Mouse (Mus musculus): ENCODE measurements around the gene Jade1. TPM values are rescaled to one million over a fixed set of nuclear protein-coding genes. Genes with fewer than 3 reads are reported as not detected.

Gene Jade1
- 50.1 and 56.5 TPM in 2 replicates for total RNA-seq (2021)
- long read RNA-seq, full-length matches to known transcripts: 47 of 69 reads
- long read RNA-seq, partial matches to known transcripts: 14 of 69 reads
- long read RNA-seq, other reads (novel, unspliced or antisense): 8 of 69 reads

DNA sequence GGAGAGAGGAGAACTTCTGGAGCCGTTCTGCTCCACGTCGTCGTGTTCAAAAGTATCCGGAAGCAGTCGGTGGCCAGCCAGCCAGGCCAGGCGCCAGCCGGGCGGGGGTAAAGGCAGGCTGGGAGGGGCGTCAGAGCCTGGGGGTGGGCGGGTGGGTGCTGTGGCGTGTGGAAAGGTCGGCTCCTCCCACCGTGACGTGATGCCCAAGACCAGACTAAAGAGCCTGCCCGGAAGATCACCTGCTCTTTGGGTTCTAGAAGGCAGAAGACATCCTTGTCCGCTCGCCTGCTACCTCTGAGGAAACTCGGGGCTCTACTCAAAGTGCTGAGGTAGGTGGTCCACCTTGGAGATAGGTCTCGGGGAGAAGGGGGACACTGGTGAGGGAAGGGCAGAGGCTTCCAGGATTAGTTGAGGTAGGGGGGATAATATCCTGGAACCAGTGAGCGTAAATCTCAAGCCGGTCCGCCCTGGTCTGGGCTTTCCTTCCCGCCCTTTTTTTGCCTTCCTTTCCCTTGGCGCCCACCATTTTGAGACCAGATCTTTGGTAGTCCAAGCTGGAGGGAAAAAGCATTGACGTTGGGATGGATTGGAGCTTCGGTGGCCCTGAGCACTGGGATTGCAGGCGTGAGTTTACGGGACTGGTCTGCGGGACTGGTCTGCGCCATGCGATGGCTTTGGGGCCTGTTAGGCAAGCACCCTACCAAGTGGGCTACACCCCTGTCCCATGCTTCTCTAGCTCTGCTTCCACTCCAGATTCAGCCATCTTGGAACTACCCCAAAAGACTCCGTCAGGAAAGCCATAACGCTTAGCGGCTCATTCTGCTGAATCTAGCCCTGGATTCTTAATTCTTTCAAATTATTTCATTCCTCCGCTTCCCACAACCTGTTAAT, at the start of gene Jade1:
Jade1 (plus strand) TSS at position 241 of the 891 bp plus-strand sequence.
- DNase-seq: no peak

DNA sequence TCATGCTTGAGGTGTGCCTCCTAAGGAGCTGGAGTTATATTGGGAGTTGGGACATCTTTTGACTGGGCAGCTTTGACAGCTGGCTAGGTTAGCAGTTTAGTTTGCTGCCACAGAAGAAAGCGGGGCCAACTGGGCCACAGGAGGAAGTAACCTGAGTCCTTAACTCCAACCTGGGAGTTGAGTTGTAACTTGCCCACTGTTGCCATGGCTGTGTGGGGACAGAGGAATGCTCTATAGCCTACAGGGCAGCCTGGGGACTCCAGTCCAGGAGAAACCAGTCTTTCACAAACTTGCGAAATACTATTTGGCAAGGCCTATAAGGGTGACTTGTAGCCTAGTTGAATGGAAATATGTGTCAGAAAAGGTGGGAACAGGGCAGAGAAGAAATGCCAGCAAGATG, 46.1 kb upstream of the Jade1 start:
- peak; percentile 14 for DNase-seq

DNA sequence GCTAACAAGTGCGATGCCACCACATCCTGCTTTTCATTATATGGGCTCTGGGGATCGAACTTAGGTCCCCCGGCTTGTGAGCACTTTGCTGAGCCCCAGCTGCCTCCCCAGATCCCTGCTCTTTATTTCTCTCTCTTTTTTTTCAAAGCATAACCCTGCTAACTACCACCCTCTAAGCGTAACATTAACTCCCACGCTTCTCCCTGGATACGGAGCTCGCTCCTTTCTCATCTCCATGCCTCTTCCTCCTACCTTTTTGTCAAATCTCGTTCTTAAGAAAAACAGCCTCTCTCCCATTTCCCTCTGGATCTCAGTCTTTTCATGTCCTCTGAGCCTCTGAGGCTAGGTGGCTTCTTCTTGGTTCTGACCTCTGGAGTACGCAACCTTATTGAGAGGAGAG, 45.3 kb upstream of the Jade1 start:
- no peak for DNase-seq

GRCm38 (mm10) chr3:41510750-41511149, 44.8 kb upstream of the Jade1 start:
- no peak for DNase-seq

GRCm38 (mm10) chr3:41514003-41514402, 41.5 kb upstream of the Jade1 start:
- DNase-seq: no peak

DNA sequence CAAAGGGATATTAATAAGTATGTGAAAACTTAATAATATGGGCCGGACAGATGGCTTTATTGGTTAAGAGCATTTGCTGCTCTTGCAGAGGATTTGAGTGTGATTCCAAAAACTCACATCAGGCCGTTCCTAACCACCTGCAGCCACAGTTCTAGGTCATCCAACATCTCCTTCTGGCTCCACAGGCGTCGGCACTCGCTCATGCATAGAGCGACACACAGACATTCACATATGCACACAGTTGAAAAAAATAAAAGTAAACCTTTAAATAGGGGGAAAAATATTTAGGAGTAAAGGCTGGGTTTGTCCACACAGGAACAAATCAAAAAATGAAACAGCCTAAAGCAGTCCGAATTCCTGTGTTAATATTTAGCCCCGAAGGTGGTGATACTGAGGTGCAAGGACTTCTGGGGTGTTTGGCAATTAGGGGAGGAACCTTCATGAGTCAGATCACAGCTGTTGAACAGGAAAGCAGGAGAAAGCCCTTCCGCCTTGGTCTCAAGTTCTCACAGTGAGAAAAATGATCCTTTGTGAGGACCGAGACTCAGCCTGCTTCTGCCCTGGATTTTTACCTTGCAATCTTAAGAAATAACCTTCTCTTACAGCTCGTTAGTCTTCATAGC, 40.7 kb upstream of the Jade1 start:
- DNase-seq: no peak

DNA sequence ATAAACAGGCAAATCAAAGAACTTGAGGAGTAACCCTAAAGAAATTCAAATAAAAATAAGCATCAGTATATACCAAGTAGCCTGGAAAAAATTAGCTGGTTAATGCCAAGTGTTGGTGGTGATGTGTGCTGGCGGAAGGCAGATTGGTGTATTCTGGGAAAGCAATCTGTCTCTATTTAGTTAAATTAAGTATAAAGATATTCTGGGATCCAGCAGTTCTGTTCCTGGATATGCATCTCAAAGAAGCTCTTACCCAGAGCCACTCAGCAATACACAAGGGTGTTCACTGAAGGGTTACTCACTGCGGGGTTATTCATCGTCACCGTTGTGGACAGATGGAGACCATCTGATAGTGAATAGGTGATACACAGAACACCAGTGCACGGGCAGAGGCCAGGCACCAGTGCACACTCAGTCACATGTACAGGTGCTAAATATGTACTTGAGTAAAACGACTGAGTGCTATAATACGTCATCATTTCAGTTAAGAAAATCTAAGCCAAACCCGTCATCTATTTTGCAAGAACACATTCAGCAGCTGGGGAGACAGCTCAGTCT, 38.5 kb upstream of the Jade1 start:
- no peak for DNase-seq

DNA sequence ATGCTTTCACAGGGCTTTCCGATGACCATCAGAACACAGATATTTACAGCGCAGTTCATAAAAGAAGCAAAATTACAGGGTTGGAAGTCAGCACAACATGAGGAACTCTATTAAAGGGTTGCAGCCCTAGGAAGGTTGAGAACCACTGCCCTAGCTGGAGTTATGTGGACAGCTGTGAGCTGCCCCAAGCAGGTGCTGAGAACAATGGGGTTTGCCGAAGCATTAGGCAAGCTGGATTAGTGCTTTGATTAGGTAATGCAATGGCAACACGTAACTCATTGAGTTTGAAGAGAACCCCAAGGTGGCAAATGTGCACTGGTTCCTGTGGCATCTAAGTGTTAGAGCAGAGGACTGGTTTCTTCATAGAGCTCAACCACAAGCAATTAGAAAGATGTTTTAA, 34.6 kb upstream of the Jade1 start:
- DNase-seq: no peak

GRCm38 (mm10) chr3:41521733-41522132, 33.8 kb upstream of the Jade1 start:
- no peak for DNase-seq

GRCm38 (mm10) chr3:41522226-41523005, 33.1 kb upstream of the Jade1 start:
- no peak for DNase-seq

DNA sequence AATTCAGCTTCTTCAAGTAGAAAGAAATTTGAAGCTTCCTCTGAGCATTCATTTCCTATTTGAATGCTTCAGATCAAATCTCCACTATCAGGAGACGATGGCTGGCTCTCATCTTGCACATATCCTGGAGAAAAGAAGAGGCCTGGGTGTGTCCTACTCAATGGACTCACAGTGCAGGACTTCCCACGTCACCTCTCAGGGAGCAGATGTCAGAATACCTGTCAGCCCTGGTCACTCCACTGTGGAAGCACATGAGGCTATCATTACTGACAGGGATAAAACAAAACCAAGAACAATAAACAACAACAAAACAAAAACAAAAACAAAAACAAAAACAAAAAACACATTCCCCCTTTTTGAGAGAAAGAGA, 32.5 kb upstream of the Jade1 start:
- DNase-seq: no peak

GRCm38 (mm10) chr3:41523460-41523859, 32.1 kb upstream of the Jade1 start:
- DNase-seq: no peak

DNA sequence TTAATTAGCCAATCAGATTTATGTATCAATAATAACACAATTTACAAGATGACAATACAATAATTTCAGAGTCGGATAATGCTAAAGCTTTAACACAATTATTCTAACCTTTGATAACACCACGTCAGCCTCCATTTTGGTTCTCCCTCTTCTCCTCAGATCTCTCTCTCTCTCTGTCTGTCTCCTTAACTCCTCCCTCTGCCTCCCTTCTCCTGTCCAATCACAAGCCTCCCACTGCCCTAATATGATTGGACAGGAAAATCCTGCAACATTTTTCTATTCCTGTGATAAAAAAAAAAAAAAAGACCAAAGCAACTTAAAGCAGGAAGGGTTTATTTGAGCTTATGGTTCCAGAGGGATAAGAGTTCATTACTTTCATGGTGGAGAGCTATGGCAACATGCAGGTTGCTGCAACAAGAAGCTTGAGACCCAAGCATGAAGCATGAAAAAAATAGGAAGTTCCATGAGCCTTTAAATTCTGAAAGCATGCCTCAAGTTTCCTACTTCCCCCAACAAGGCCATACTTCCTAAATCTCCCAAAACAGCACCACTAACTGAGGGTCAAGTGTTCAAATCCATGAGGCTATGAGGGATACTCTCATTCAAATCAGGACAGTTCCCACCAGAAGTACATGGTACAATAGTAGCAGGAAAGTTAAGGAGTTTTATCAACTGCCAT, 27.1 kb upstream of the Jade1 start:
- DNase-seq: no peak

- no peak for DNase-seq
Observed at GRCm38 (mm10) chr3:41530156-41530555, 25.4 kb upstream of the Jade1 start.

- DNase-seq: no peak
Observed at GRCm38 (mm10) chr3:41531541-41531940, 24.0 kb upstream of the Jade1 start.

DNA sequence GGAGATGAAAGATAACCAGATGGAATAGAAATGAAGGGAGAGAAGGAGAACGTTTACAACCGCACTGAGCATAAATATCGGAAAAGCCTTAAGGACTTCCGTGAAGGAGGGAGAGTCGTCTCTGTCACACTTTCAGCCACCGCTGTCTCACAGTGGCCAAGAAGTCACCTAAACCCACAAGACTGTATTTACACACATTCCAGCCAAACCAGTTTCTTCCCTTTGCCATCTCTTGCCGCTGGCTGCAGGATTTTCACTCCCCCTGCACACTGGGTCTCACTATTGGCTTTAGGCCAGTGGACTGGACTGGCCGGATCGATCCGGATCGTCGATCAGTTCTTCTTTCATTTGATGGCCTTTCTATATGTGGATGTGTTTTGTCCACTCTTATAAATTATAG, 23.4 kb upstream of the Jade1 start:
- no peak for DNase-seq

DNA sequence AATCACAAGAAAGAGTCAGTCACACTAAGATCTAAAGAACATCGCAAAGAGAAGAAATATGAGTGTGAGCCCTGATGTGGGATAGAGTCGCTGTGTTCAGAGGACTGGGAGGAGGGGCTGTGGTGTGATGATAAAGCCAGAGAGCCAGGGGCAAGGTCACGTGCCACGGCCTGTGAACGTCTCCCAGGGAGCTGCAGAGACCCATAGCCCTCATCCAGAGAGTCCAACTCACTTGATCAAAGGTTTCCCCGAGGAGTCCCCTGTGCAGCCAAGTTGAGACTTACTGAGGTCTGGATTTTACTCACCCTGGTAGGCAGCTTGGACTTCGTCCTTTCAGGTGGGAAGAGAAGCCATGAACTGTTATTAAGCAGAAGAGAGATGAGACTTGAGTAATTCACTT, 21.9 kb upstream of the Jade1 start:
- DNase-seq: no peak

DNA sequence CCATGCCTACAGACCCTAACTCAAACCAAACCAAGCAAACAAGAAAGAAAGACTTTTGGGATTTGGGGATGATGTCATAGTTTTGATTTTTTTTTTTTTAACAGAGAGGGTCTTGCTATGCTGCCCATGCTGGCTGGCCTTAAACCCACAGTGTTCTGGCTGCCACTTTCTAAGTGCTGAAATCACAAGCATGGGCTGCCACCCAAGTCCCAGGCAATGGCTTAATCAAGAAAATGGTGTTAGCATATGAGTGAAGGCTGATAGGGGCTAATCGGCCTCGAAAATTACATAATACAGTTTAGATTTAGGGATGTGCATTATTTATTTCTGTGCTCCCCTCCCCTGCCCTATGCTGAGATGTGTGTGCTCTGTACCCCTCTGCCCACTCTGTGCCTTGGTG, 17.6 kb upstream of the Jade1 start:
- DNase-seq: no peak

DNA sequence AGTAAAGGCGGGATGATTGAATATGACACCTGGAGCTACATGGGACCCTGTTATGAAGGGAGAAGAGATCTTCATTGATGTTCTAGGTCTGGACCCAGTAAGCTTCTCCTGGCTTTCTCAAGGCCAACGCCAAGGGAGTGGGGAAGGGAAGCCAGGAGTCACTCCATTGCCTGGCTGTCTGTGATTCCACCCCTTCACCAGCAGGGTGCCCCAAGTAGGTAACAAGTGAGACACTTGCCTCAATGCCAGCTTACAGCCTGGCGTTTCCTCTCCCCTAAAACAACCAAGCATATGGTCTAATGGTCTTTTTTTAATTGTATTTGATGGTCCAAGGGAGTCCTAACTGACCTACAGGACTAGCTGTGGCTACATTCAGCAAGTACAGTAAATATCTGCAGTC, 14.2 kb upstream of the Jade1 start:
- DNase-seq: no peak

DNA sequence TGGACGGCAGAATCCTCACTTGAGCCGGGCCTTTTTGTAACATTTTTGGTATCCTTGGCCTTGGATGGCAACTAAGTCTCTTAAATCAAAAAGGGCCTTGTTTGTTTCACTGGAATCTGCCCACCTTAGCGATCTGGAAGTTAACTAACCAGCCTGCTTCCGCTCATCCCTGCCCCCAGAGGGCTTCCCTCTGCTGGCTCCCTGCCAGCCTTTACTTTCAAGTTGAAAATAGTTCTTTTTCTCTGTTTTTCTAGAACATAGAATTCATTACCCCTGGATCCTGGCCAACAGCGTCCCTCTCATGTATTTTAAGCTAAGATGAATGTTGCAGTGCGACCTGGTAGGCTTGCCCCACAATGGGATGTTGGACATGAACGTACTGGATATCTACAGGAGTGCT, 11.1 kb upstream of the Jade1 start:
- DNase-seq: peak; percentile 52

DNA sequence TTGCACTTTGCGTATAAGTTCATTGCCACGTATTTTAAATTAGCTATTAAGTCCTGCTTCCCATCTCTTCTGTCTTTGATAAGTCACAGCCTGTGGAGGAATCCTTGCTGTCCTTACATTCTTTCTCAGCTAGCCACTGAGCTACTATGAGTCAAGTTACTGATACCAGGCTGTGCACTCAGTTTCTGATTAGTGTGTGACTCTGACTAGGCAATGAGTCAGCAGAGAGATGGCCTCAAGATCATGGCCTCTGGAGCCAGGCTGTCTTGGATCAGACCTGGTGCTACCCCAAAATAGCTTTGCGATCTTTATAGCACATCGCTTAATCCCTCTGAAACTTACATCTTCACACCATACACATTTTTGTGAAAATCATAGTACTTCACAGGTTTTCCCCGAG, 8.2 kb upstream of the Jade1 start:
- DNase-seq: no peak

DNA sequence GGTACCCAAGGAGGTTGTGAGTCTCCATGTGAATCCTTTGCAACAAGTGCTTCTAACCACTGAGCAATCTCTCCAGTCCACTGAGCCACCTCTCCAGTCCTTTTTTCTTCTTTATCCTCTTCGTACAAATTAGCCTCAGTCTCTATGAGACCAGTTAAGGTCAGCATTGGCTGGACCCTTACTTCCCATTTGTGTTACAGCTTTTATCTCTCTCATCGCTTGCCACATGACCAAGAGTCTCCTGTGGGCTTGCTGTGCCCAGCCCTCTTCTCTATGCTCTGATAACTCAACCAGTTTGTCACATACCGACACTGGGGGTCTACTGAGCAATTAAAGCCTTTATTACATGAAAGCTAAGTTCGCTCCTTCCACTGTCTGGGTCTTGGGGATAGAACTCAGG, 7.3 kb upstream of the Jade1 start:
- no peak for DNase-seq

All from adrenal gland, postnatal 25 days (tissue).